Mouse (Mus musculus): ENCODE measurements at regions not wholly inside any gene's neighbourhood (a gene's known extent, or its start where the extent isn't known, plus 50 kb on each side); places are given as distances from the start of the nearest gene placed in this dataset.

DNA sequence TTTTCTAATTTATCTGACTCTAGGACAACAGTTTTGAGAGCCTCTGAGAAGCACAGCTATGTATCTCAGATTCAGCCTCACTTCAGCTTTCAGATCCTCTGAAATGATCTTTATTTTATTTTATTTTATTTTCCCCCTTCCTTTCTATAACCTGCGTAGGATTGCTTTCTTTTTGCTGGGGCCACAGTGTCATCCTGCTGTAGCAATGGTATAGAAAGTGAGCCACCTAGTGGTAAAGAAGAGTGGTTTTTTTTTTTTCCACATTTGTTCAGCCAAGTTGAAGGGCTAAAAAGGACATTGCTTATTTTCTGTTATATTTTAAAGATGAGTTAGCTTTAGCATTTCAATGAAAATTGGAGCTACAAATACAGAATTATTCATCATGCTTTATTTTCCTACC, 966.4 kb downstream of the Fam181b start:
- peak; percentile 44; the same call in 1 of the 2 replicates for TF ChIP-seq CTCF (IDR thresholded peaks at IDR 0.05; ENCODE audit: low read depth)
- no peak for TF ChIP-seq EP300 (IDR thresholded peaks at IDR 0.05; ENCODE audit: low read depth)

All from liver, postnatal 0 days (tissue).